Comparison of ENCODE assay signal across 9 mouse cellular contexts in the genomic region with DNA sequence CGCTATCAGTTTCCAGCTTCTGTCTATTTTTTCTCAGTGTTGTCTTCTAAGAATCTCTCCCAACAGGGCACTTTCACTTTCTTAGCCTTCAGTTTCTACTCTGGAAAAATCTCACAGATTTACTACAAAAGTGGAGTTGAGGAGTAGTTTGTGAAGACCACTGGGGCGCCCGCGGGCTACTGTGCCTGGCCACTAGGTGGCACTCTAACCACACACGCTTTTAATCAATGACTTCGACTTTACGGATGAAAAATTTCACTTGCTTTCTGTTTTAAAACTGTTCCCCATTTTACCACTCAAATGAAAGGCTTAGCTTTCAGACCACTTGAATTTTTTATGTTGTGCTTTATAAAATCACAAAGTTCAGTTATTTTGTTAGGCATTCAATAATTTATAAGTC.
A peak's percentile ranks its signal among the peaks of the same experiment; 100 is the strongest.
DNase-seq lines count a peak whose midpoint lies in the region; ATAC-seq and TF ChIP-seq lines count a peak whose summit lies in the region.
"Had no signal": no experiment of that assay in that cellular context is flagged by ENCODE, and none has a peak within 500 bp of the region (broad histone marks: within the 10 kb centered on the region; RNA-seq: fewer than 3 reads in every experiment).

No protein-coding gene starts in this region.

- H3K4me2 ChIP-seq in forebrain, embryonic 14.5 days (ENCODE audit: low read length) = no peak overlapping the region
- H3K4me2 ChIP-seq in hindbrain, embryonic 16.5 days (ENCODE audit: low read length) = 0 out of 2 replicates have a peak overlapping the region, but pooled peaks have one; percentile 5
- no peak overlapping the region for H3K4me2 ChIP-seq in midbrain, embryonic 12.5 days (replicated peaks)

- no peak for TF ChIP-seq POLR2A in brain, embryonic 14.5 days (IDR thresholded peaks at IDR 0.05; ENCODE audit: borderline replicate concordance, extremely low read depth, insufficient read depth, insufficient read length, poor library complexity, severe bottlenecking)
- TF ChIP-seq POLR2A in spleen, adult 2 months (IDR thresholded peaks at IDR 0.05; ENCODE audit: low read depth, low read length) = no peak

- no peak overlapping the region for H3K4me3 ChIP-seq in forebrain, embryonic 14.5 days (ENCODE audit: low read depth, low read length)
- H3K4me3 ChIP-seq in hindbrain, embryonic 16.5 days (ENCODE audit: low read length) = no peak overlapping the region
- no peak overlapping the region for H3K4me3 ChIP-seq in midbrain, embryonic 12.5 days
- H3K4me3 ChIP-seq in spleen, adult 2 months (ENCODE audit: extremely low read depth, insufficient read depth, insufficient read length) = no peak overlapping the region; the same call in 1 of the 2 replicates

- H3K36me3 ChIP-seq in forebrain, embryonic 14.5 days (ENCODE audit: control insufficient read depth, insufficient read depth, low read length) = no peaks in the 10 kb centered on the region
- no peaks in the 10 kb centered on the region for H3K36me3 ChIP-seq in hindbrain, embryonic 16.5 days (ENCODE audit: control insufficient read depth, insufficient read depth, low read length)
- H3K36me3 ChIP-seq in midbrain, embryonic 12.5 days = no peaks in the 10 kb centered on the region
- no peaks in the 10 kb centered on the region for H3K36me3 ChIP-seq in spleen, adult 2 months (ENCODE audit: control insufficient read depth, insufficient read depth, low read length)

- ATAC-seq in cerebellum, adult (ENCODE audit: insufficient number of reproducible peaks, low FRiP score, low TSS enrichment) = no peak
- peak; percentile 78; the same call in 1 of the 2 replicates for ATAC-seq in forebrain, embryonic 14.5 days
- ATAC-seq in hindbrain, embryonic 16.5 days = peak; percentile 48; the same call in 1 of the 2 replicates
- peak; percentile 48; the same call in 1 of the 2 replicates for ATAC-seq in midbrain, embryonic 12.5 days (ENCODE audit: low FRiP score, low read depth)

- H3K27me3 ChIP-seq in forebrain, embryonic 14.5 days (replicated peaks; ENCODE audit: control insufficient read depth, insufficient read depth, low read length) = no peaks in the 10 kb centered on the region
- H3K27me3 ChIP-seq in hindbrain, embryonic 16.5 days (replicated peaks; ENCODE audit: control insufficient read depth, insufficient read depth, low read length) = no peaks in the 10 kb centered on the region
- no peaks in the 10 kb centered on the region for H3K27me3 ChIP-seq in midbrain, embryonic 12.5 days
- H3K27me3 ChIP-seq in spleen, adult 2 months (ENCODE audit: control insufficient read depth, insufficient read depth, low read length) = no peaks in the 10 kb centered on the region
- H3K27me3 ChIP-seq: CH12.LX had no signal

- H3K4me1 ChIP-seq in forebrain, embryonic 14.5 days (ENCODE audit: control insufficient read depth, insufficient read depth, low read length) = no peaks in the 10 kb centered on the region
- no peaks in the 10 kb centered on the region for H3K4me1 ChIP-seq in hindbrain, embryonic 16.5 days (ENCODE audit: control insufficient read depth, insufficient read depth, low read depth, low read length)
- no peaks in the 10 kb centered on the region; the same call in 1 of the 2 replicates for H3K4me1 ChIP-seq in midbrain, embryonic 12.5 days
- H3K4me1 ChIP-seq in spleen, adult 2 months (ENCODE audit: control insufficient read depth, insufficient read depth, insufficient read length) = no peaks in the 10 kb centered on the region; the same call in 1 of the 2 replicates

- no peak overlapping the region for H3K27ac ChIP-seq in forebrain, embryonic 14.5 days (ENCODE audit: low read depth, low read length)
- H3K27ac ChIP-seq in hindbrain, embryonic 16.5 days (ENCODE audit: low read depth, low read length) = no peak overlapping the region
- no peak overlapping the region for H3K27ac ChIP-seq in midbrain, embryonic 12.5 days (replicated peaks)
- no peak overlapping the region for H3K27ac ChIP-seq in spleen, adult 2 months (ENCODE audit: insufficient read depth, low read length)

- H3K9me3 ChIP-seq in forebrain, embryonic 14.5 days (replicated peaks; ENCODE audit: control insufficient read depth, low read length) = no peaks in the 10 kb centered on the region
- H3K9me3 ChIP-seq in hindbrain, embryonic 16.5 days (ENCODE audit: control insufficient read depth, low read length) = no peaks in the 10 kb centered on the region
- no peaks in the 10 kb centered on the region for H3K9me3 ChIP-seq in midbrain, embryonic 12.5 days

- H3K9ac ChIP-seq in forebrain, embryonic 14.5 days (ENCODE audit: low read length) = no peak overlapping the region
- H3K9ac ChIP-seq in hindbrain, embryonic 16.5 days (ENCODE audit: low read depth, low read length) = no peak overlapping the region
- H3K9ac ChIP-seq in midbrain, embryonic 12.5 days (replicated peaks) = no peak overlapping the region

- DNase-seq in cerebellum, adult 11 months = peak; percentile 12
- peak; percentile 92 for DNase-seq in brain, embryonic 14.5 days (ENCODE audit: low read depth)
- DNase-seq in forebrain, embryonic 14.5 days (ENCODE audit: low spot score) = peak; percentile 87
- peak; percentile 72 to 87 for DNase-seq in left cerebral cortex, postnatal 14 days (ENCODE audit: low spot score in 2 of 2)
- DNase-seq in spleen, adult 2 months (ENCODE audit: low read depth in 1 of 2, low spot score in 2 of 2) = peak; percentile 11 to 53

- 10% methylated on average over 7 of the region's 7 CpGs for WGBS in forebrain, embryonic 14.5 days
- 8% methylated on average over 7 of the region's 7 CpGs for WGBS in hindbrain, embryonic 16.5 days
- WGBS in midbrain, embryonic 12.5 days = 11% methylated on average over 7 of the region's 7 CpGs
- 5% methylated on average over 7 of the region's 7 CpGs for WGBS in spleen, adult 2 months

- peak; percentile 93 for TF ChIP-seq CTCF in brain, embryonic 14.5 days (IDR thresholded peaks at IDR 0.05; ENCODE audit: borderline replicate concordance, extremely low read depth, insufficient read depth, insufficient read length)
- peak; percentile 60; the same call in 1 of the 2 replicates for TF ChIP-seq CTCF in spleen, adult 2 months (IDR thresholded peaks at IDR 0.05; ENCODE audit: extremely low read depth, insufficient read depth, insufficient read length, insufficient replicate concordance)

- intact Hi-C loops in left cerebral cortex, postnatal 14 days (cut with DNase I) = loop anchor here (5.0 kb wide), 3 partner anchors 115 to 1675 kb away; no protein-coding TSS in a partner anchor

Comparison
In these comparisons a context has a peak if more than half of its experiments do, and no peak if none do; other contexts are left out.
1. DNase-seq: peak in every context shown above with its lines; median percentile 92 in brain, embryonic 14.5 days; 87 in forebrain, embryonic 14.5 days; 80 in left cerebral cortex, postnatal 14 days; 32 in spleen, adult 2 months; 12 in cerebellum, adult 11 months.